Mouse (Mus musculus): ENCODE measurements at regions not wholly inside any gene's neighbourhood (a gene's known extent, or its start where the extent isn't known, plus 50 kb on each side); places are given as distances from the start of the nearest gene placed in this dataset.
A peak's percentile ranks its signal among the peaks of the same experiment; 100 is the strongest.

GRCm38 (mm10) chr7:83251995-83252563 lies 332.6 kb upstream of the Tmc3 start:
- DNase-seq (ENCODE audit: low spot score) = no peak

- no peak for DNase-seq (ENCODE audit: low spot score)
Observed at GRCm38 (mm10) chr7:83253001-83253400, 331.7 kb upstream of the Tmc3 start.

- DNase-seq (ENCODE audit: low spot score) = no peak
Observed at GRCm38 (mm10) chr7:83253432-83253831, 331.3 kb upstream of the Tmc3 start.

GRCm38 (mm10) chr7:83254411-83254810 lies 330.3 kb upstream of the Tmc3 start:
- no peak for DNase-seq (ENCODE audit: low spot score)

- no peak for DNase-seq (ENCODE audit: low spot score)
Observed at GRCm38 (mm10) chr7:83256236-83256784, 328.4 kb upstream of the Tmc3 start.

- DNase-seq (ENCODE audit: low spot score) = no peak
Observed at GRCm38 (mm10) chr7:83258363-83258916, 326.3 kb upstream of the Tmc3 start.

GRCm38 (mm10) chr7:83261489-83261888 lies 323.2 kb upstream of the Tmc3 start:
- DNase-seq (ENCODE audit: low spot score) = no peak

GRCm38 (mm10) chr7:83289915-83290773 lies 294.6 kb upstream of the Tmc3 start:
- no peak for DNase-seq (ENCODE audit: low spot score)

GRCm38 (mm10) chr7:83307112-83307511 lies 277.6 kb upstream of the Tmc3 start:
- DNase-seq (ENCODE audit: low spot score) = no peak

GRCm38 (mm10) chr7:83312172-83312571 lies 272.6 kb upstream of the Tmc3 start:
- DNase-seq (ENCODE audit: low spot score) = no peak

- DNase-seq (ENCODE audit: low spot score) = no peak
Observed at GRCm38 (mm10) chr7:83329809-83330412, 254.8 kb upstream of the Tmc3 start.

- DNase-seq (ENCODE audit: low spot score) = no peak
Observed at GRCm38 (mm10) chr7:83347103-83347754, 237.5 kb upstream of the Tmc3 start.

- DNase-seq (ENCODE audit: low spot score) = no peak
Observed at GRCm38 (mm10) chr7:83369191-83369590, 215.5 kb upstream of the Tmc3 start.

GRCm38 (mm10) chr7:83369605-83370004 lies 215.1 kb upstream of the Tmc3 start:
- DNase-seq (ENCODE audit: low spot score) = no peak

GRCm38 (mm10) chr7:83376826-83377225 lies 207.9 kb upstream of the Tmc3 start:
- DNase-seq (ENCODE audit: low spot score) = no peak

- no peak for DNase-seq (ENCODE audit: low spot score)
Observed at GRCm38 (mm10) chr7:83381381-83382181, 203.1 kb upstream of the Tmc3 start.

- peak; percentile 22 for DNase-seq (ENCODE audit: low spot score)
Observed at GRCm38 (mm10) chr7:83382803-83383363, 201.8 kb upstream of the Tmc3 start.

- no peak for DNase-seq (ENCODE audit: low spot score)
Observed at GRCm38 (mm10) chr7:83391388-83391787, 193.3 kb upstream of the Tmc3 start.

- DNase-seq (ENCODE audit: low spot score) = no peak
Observed at GRCm38 (mm10) chr7:83392181-83392580, 192.5 kb upstream of the Tmc3 start.

GRCm38 (mm10) chr7:83392625-83393024 lies 192.1 kb upstream of the Tmc3 start:
- DNase-seq (ENCODE audit: low spot score) = no peak

- DNase-seq (ENCODE audit: low spot score) = no peak
Observed at GRCm38 (mm10) chr7:83394156-83394555, 190.6 kb upstream of the Tmc3 start.

All from ovary, postnatal 36 days (tissue).